8 mouse cellular contexts compared by ENCODE assay signal in genomic region chr15:83555161-83555974, GRCm38 (mm10). TPM values are rescaled to one million over a fixed set of nuclear protein-coding genes. Genes with fewer than 3 reads are reported as not detected.
DNase-seq lines count a peak whose midpoint lies in the region; TF ChIP-seq lines count a peak whose summit lies in the region.

No protein-coding gene starts in this region.

- H3K4me3 ChIP-seq in cortical plate, adult 2 months (ENCODE audit: insufficient read depth, low read length) = peak overlapping the region; percentile 26
- H3K4me3 ChIP-seq in left cerebral cortex, adult 2 months = peak overlapping the region; percentile 83
- H3K4me3 ChIP-seq in macrophage (ENCODE audit: inconsistent target) = peak overlapping the region; percentile 31

- TF ChIP-seq POLR2A in cortical plate, adult 2 months (IDR thresholded peaks at IDR 0.05; ENCODE audit: extremely low read depth, insufficient read depth, low read length) = peak; percentile 89

- peaks cover 2% of the 10 kb centered on the region; the same call in 1 of the 2 replicates for H3K4me1 ChIP-seq in cortical plate, adult 2 months (ENCODE audit: control insufficient read depth, insufficient read depth, low read length)

- 0 out of 2 replicates have a peak, but pooled peaks cover 7% of the 10 kb centered on the region for H3K36me3 ChIP-seq in macrophage (ENCODE audit: inconsistent target)

- peak overlapping the region; percentile 50; the same call in 1 of the 2 replicates for H3K27ac ChIP-seq in cortical plate, adult 2 months (ENCODE audit: insufficient read depth, low read length)
- H3K27ac ChIP-seq in left cerebral cortex, adult 2 months = peak overlapping the region; percentile 85
- peak overlapping the region; percentile 48 for H3K27ac ChIP-seq in macrophage

- WGBS in macrophage (ENCODE audit: missing documents) = 1% methylated on average over 69 of the region's 74 CpGs

- no peaks in the 10 kb centered on the region for H3K79me2 ChIP-seq in macrophage (ENCODE audit: inconsistent target)

- intact Hi-C loops in left cerebral cortex, adult 2 months (cut with DNase I) = no loop called here

- TF ChIP-seq CTCF in cortical plate, adult 2 months (IDR thresholded peaks at IDR 0.05; ENCODE audit: extremely low read depth, insufficient read depth, low read length) = no peak
- TF ChIP-seq CTCF in left cerebral cortex, adult 2 months (IDR thresholded peaks at IDR 0.05) = no peak

- peak; percentile 77 for DNase-seq in adipocyte (ENCODE audit: low spot score)
- peak; percentile 68 to 78 for DNase-seq in gastrocnemius, adult 8-10 months (ENCODE audit: low spot score in 2 of 2)
- peak; percentile 47 for DNase-seq in hindlimb bud, embryonic 11.5 days (ENCODE audit: extremely low spot score, low read depth, low spot score)
- DNase-seq in left cerebral cortex, adult 2 months (ENCODE audit: extremely low spot score in 1 of 2, low spot score in 2 of 2) = peak; percentile 85 to 86
- DNase-seq in retina, postnatal 7 days (ENCODE audit: low read depth, low spot score) = peak; percentile 75
- peak; percentile 72 to 77 for DNase-seq in urinary bladder, adult 18-20 months (ENCODE audit: low spot score in 2 of 2)

RNA-seq across cellular contexts. Expression of gene Tspo, which starts 8.0 kb away (rescaled TPM):
- 10.1 and 11.5 TPM in 2 replicates for polyA plus RNA-seq in cortical plate, adult 2 months (2012; rRNA removed)
- 10 to 100 TPM; 25.3 to 34.8 (median 30.5) TPM for total RNA-seq in gastrocnemius, adult 8-10 months (2022)
- total RNA-seq in left cerebral cortex, adult 2 months (2021) = 1 to 10 TPM; 5.6 to 7.9 TPM
- total RNA-seq in macrophage (2018; cell fraction: chromatin; rRNA removed) = 100 to 1,000 TPM in 1 of 26 experiments, 10 to 100 TPM in 15, 1 to 10 TPM in 10; 1.8 to 101 (median 15.2) TPM
- 100 to 1,000 TPM; 114 to 571 (median 330) TPM for total RNA-seq in macrophage (2018; cell fraction: cytosol; rRNA removed)
- 100 to 1,000 TPM in 13 of 26 experiments, 10 to 100 TPM in 13; 15.5 to 248 (median 88.5) TPM for total RNA-seq in macrophage (2018; cell fraction: nucleus; rRNA removed)
- polyA plus RNA-seq in macrophage (2018) = 37.4 to 252 TPM (median 187 TPM) in 3 replicates

RNA-seq across cellular contexts. Expression of gene Mcat, which starts 8.2 kb away (rescaled TPM):
- polyA plus RNA-seq in cortical plate, adult 2 months (2012; rRNA removed) = 26.5 and 32.1 TPM in 2 replicates
- 10 to 100 TPM; 21.9 to 25.0 (median 23.2) TPM for total RNA-seq in gastrocnemius, adult 8-10 months (2022)
- total RNA-seq in left cerebral cortex, adult 2 months (2021) = 10 to 100 TPM; 19.0 to 26.9 TPM
- 10 to 100 TPM in 9 of 26 experiments, 1 to 10 TPM in 17; 1.6 to 15.8 (median 7.8) TPM for total RNA-seq in macrophage (2018; cell fraction: chromatin; rRNA removed)
- total RNA-seq in macrophage (2018; cell fraction: cytosol; rRNA removed) = 10 to 100 TPM in 16 of 26 experiments, 1 to 10 TPM in 10; 5.6 to 14.1 (median 11.3) TPM
- 10 to 100 TPM in 4 of 26 experiments, 1 to 10 TPM in 22; 3.8 to 13.8 (median 7.5) TPM for total RNA-seq in macrophage (2018; cell fraction: nucleus; rRNA removed)
- polyA plus RNA-seq in macrophage (2018) = 6.9 to 13.0 TPM (median 12.2 TPM) in 3 replicates

RNA-seq across cellular contexts. Expression of gene Bik, which starts 28.7 kb away (rescaled TPM):
- 0.28 and 0.31 TPM in 2 replicates for polyA plus RNA-seq in cortical plate, adult 2 months (2012; rRNA removed)
- 1 to 10 TPM; 1.1 to 2.5 (median 2.1) TPM for total RNA-seq in gastrocnemius, adult 8-10 months (2022)
- under 1 TPM in 1 of 2 experiments, not detected in 1; 0.70 TPM for total RNA-seq in left cerebral cortex, adult 2 months (2021)
- total RNA-seq in macrophage (2018; cell fraction: chromatin; rRNA removed) = not detected
- total RNA-seq in macrophage (2018; cell fraction: cytosol; rRNA removed) = under 1 TPM in 10 of 26 experiments, not detected in 16; 0.14 to 0.25 (median 0.22) TPM
- total RNA-seq in macrophage (2018; cell fraction: nucleus; rRNA removed) = 1 to 10 TPM in 1 of 26 experiments, not detected in 25; 1.0 TPM
- 0.35 to 0.51 TPM in 2 of 3 replicates, not detected in the other for polyA plus RNA-seq in macrophage (2018)

RNA-seq across cellular contexts. Expression of gene Ttll12, which starts 39.6 kb away (rescaled TPM):
- 12.7 and 13.5 TPM in 2 replicates for polyA plus RNA-seq in cortical plate, adult 2 months (2012; rRNA removed)
- total RNA-seq in gastrocnemius, adult 8-10 months (2022) = 1 to 10 TPM; 3.4 to 5.0 (median 4.2) TPM
- 10 to 100 TPM; 12.4 to 12.6 TPM for total RNA-seq in left cerebral cortex, adult 2 months (2021)
- total RNA-seq in macrophage (2018; cell fraction: chromatin; rRNA removed) = 1 to 10 TPM in 22 of 26 experiments, under 1 TPM in 4; 0.62 to 8.2 (median 3.4) TPM
- total RNA-seq in macrophage (2018; cell fraction: cytosol; rRNA removed) = 10 to 100 TPM in 13 of 26 experiments, 1 to 10 TPM in 13; 6.5 to 12.4 (median 10.0) TPM
- 10 to 100 TPM in 1 of 26 experiments, 1 to 10 TPM in 25; 2.7 to 11.1 (median 4.0) TPM for total RNA-seq in macrophage (2018; cell fraction: nucleus; rRNA removed)
- polyA plus RNA-seq in macrophage (2018) = 8.4 to 16.8 TPM (median 8.8 TPM) in 3 replicates

RNA-seq across cellular contexts. Expression of gene Ttll1, which starts 44.7 kb away (rescaled TPM):
- polyA plus RNA-seq in cortical plate, adult 2 months (2012; rRNA removed) = 48.5 and 50.1 TPM in 2 replicates
- 1 to 10 TPM; 2.7 to 4.2 (median 3.5) TPM for total RNA-seq in gastrocnemius, adult 8-10 months (2022)
- total RNA-seq in left cerebral cortex, adult 2 months (2021) = 10 to 100 TPM; 45.5 to 54.9 TPM
- total RNA-seq in macrophage (2018; cell fraction: chromatin; rRNA removed) = 1 to 10 TPM; 1.2 to 8.2 (median 3.6) TPM
- 10 to 100 TPM in 2 of 26 experiments, 1 to 10 TPM in 24; 5.9 to 10.7 (median 8.0) TPM for total RNA-seq in macrophage (2018; cell fraction: cytosol; rRNA removed)
- 10 to 100 TPM in 1 of 26 experiments, 1 to 10 TPM in 25; 1.8 to 10.6 (median 3.4) TPM for total RNA-seq in macrophage (2018; cell fraction: nucleus; rRNA removed)
- polyA plus RNA-seq in macrophage (2018) = 8.8 to 12.7 TPM (median 12.1 TPM) in 3 replicates

Comparison
In these comparisons a context has a peak if more than half of its experiments do, and no peak if none do; other contexts are left out.
1. Peak in every context shown above with its lines: DNase-seq, H3K4me3 ChIP-seq and H3K27ac ChIP-seq.
2. H3K4me3 ChIP-seq: peak in every context shown above with its lines; median percentile 83 in left cerebral cortex, adult 2 months; 31 in macrophage; 26 in cortical plate, adult 2 months.